Mouse (Mus musculus) E14TG2a.4 (cell line): ENCODE results near the gene Atrx.

Experiments
- CTCF ChIP-seq: conservative IDR thresholded peaks from 2 replicates; pipeline ENCODE4 v1.5.1; 2014; ENCODE audit warnings: low read length
- NANOG ChIP-seq: IDR thresholded peaks from 2 replicates; pipeline ENCODE4 v1.6.1; 2014; ENCODE audit warnings: borderline replicate concordance, low read length, mixed read lengths
- POU5F1 ChIP-seq: IDR thresholded peaks from 2 replicates; pipeline ENCODE4 v1.6.1; 2014; ENCODE audit warnings: low read length, borderline replicate concordance

GRCm38 (mm10) chrX:105953999-105954398 lies 24.8 kb upstream of the Atrx start:
- TF ChIP-seq CTCF (no peak), POU5F1 (no peak), NANOG (no peak)
